Mouse (Mus musculus) adrenal gland (tissue): ENCODE measurements around the gene Kcnj12.

Experiments
- intact Hi-C: fragments of 180-260 bp; cut with DNase I; formaldehyde crosslinking; loops from one replicate; pipeline ENCODE4 v1.15.1; 2025

Kcnj12 gene

DNA sequence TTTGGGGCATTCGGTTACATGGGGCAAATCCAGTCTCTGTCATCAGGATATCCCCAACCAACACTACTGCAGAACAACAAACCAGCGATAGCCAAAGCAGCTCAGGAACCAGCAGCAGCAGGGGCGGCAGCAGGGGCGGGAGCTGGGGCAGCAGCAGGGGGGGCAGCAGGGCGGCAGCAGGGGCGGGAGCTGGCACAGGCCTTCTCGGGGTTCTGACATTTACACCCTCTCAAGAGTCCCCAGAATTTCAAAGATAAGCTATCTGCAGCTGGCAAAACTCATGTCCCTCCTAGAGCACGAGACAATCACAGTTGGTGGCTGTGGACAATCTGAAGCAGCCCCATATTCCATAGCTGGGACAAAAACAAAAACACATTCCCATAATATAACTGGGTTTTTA, 28.8 kb downstream of the Kcnj12 start:
- intact Hi-C loops, result no loop called here

DNA sequence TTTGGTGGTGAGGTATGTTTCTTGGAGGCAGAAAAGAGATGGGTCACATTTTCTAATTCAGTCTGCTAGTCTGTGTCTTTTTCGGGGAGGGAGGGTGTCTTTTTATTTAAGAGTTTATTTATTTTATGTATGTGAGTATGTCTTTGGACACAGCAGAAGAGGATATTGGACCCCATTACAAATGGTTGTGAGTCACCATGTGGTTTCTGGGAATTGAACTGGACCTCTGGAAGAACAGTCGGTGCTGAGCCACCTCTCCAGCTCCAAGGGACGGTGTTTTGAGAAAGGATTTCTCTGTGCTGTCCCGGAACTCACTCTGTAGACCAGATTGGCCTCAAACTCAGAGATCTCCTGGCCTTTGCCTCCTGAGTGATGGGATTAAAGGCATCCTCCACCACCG, 34.5 kb downstream of the Kcnj12 start:
- intact Hi-C loops, result no loop called here

DNA sequence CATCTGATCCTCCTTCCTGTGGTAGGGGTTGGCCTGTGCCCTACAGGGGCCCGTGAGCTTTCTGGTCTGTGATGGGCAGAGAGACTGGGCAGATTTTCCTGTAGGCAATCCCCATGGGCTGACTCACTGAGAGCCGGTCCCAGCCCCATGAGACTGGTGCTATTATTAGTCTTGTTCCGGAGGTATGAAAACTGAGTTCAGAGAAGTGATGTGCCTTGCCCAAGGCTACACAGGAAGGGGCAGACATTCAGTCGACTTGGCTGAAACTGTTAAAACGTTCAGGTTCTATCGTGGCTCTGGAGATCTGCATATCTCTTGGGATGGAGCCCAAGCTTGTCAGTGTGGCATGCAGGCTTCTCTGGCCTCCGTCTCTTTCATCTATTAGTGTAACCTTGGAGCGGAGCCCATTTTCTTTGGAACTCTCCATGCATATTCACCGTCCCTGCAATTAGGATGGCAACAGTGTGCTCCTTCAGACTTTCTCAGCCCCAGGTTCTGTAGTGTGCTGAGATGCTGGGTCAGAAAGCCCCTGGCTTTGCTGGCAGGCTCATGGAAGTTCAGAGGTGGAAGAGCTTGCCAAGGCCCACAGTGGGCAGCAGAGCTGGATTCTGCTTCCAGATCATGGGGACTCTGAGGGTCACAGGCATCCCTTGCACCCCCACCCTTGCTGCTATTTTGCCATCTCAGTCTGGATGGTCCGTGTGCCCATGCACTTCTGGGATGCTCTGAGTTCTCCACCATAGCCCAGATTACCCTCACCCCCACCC, 37.5 kb downstream of the Kcnj12 start:
- intact Hi-C loops, result no loop called here

DNA sequence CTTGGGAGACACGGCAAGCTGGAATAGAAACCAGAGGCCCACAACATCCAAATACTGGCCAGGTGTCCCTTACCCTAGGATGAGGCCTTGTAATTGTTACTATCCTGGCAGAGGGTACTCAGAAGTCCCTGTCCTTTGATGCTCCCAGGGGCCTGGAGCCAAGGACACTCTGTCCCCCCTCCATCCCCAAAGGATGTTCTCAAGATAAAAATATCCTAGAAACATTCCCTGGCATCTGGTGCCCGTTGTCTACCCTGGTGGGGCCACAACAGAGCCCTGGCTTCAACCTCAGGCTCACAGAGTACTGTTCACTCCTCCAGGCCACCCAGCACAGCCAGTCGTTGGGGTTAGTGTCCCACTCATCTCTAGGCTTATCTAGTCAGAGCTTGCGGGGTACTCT, 38.3 kb downstream of the Kcnj12 start:
- intact Hi-C loops, result no loop called here

GRCm38 (mm10) chr11:61062548-61063461, 40.4 kb downstream of the Kcnj12 start:
- intact Hi-C loops, result no loop called here

GRCm38 (mm10) chr11:61063503-61063902, 41.1 kb downstream of the Kcnj12 start:
- intact Hi-C loops, result no loop called here

DNA sequence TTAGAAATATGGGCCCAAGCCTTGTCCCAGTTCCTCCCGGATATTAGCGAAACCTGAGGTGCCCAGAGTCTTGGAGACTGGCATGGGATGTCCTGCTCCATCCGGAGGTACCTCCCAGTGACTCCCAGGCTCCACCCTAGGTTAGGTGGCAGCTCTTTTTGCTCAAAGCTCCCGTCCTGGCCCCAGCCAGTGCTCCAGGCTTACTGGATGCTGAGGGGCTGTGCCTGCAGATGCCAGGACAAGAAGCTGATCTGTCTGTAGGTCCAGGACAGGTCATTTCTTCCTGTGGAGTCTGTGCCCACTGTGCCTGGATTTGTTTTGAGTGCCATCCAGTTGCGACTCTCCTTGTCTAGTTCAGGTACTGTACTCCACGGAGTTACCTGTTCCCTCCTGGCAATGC, 43.3 kb downstream of the Kcnj12 start:
- intact Hi-C loops, result no loop called here

- intact Hi-C loops, result no loop called here
Observed at GRCm38 (mm10) chr11:61067133-61067835, 44.9 kb downstream of the Kcnj12 start.

DNA sequence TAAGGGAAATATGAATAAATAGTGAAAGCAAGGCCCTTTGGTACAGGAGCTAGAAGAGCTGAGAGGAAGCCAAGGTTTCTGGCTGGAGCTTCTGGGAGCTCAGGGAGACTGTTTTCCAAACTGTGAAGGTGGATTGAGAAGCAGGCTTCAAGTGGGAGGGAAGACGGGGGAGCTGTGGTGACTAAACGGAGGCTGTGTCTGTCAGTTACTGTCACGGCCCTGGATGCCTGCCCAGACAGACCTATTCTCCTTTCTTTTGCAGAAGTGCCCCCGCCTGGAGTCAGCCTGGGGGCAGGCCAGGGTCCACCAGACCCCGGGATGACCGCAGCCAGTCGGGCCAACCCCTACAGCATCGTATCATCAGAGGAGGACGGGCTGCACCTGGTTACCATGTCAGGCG, 46.5 kb downstream of the Kcnj12 start:
- intact Hi-C loops, result no loop called here

DNA sequence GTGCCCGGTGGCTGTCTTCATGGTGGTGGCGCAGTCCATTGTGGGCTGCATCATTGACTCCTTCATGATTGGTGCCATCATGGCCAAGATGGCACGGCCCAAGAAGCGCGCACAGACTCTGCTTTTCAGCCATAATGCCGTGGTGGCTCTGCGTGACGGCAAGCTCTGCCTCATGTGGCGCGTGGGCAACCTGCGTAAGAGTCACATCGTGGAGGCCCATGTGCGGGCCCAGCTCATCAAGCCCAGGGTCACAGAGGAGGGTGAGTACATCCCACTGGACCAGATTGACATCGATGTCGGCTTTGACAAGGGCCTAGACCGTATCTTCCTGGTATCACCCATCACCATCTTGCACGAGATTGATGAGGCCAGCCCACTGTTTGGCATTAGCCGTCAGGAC, 47.3 kb downstream of the Kcnj12 start:
- intact Hi-C loops, result no loop called here

DNA sequence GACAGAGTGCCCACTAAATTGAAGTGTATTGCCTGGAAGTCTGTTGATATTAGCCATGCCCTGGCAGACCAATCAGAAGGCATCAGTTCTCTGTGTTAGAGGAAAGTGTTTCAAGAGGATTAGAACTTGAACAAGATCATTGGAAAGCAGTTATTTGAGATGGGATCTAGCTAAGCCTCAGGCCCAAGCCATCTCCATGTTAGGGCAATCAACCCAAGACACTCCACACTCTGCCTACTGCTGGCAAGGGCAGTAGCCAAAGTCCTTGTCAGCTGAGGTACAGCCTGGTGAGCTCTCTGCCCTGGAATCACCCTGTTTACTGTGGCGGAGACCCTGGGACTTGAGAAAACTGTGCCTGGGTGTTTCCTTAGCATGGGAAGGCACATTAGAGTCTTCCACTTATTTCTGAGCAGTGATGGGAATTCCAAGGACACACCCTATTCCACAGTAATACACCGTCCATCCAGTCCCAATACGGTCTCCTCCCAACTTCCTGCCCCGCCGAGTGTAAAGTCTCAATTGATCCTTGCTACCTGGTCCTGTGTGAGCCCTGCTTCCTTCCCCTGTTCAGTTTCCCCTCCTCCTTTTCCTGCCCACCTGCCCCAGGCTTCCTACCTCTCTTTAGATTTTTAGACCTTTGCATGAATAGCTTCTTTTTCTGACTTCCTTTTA, 52.4 kb downstream of the Kcnj12 start:
- intact Hi-C loops, result no loop called here

- intact Hi-C loops, result no loop called here
Observed at GRCm38 (mm10) chr11:61075361-61076326, 53.3 kb downstream of the Kcnj12 start.

DNA sequence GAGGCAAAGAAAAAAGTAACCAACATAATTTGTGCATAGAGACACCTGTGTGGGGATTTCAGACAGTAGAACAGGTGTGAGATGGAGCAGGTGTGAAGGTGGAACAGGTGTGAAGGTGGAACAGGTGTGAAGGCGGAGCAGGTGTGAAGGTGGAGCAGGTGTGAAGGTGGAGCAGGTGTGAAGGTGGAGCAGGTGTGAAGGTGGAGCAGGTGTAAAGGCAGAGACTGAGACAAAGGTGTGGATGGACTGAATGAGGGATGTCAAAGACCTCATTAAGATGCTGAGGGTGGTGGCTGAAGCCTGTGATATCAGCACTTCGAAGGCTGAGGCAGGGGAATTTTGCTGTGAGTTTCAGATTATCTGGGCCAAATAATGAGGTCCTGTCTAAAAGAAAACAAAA, 59.3 kb downstream of the Kcnj12 start:
- intact Hi-C loops, result no loop called here

- intact Hi-C loops, result loop anchor here (2.0 to 5.0 kb wide), 2 partner anchors 135 to 178 kb away; partner anchors contain the start of gene Natd1
Observed at GRCm38 (mm10) chr11:61090195-61090594, 67.8 kb downstream of the Kcnj12 start.

- intact Hi-C loops, result loop anchor here (2.0 to 5.0 kb wide), 2 partner anchors 136 to 179 kb away; partner anchors contain the start of gene Natd1
Observed at GRCm38 (mm10) chr11:61091192-61091591, 68.8 kb downstream of the Kcnj12 start.

DNA sequence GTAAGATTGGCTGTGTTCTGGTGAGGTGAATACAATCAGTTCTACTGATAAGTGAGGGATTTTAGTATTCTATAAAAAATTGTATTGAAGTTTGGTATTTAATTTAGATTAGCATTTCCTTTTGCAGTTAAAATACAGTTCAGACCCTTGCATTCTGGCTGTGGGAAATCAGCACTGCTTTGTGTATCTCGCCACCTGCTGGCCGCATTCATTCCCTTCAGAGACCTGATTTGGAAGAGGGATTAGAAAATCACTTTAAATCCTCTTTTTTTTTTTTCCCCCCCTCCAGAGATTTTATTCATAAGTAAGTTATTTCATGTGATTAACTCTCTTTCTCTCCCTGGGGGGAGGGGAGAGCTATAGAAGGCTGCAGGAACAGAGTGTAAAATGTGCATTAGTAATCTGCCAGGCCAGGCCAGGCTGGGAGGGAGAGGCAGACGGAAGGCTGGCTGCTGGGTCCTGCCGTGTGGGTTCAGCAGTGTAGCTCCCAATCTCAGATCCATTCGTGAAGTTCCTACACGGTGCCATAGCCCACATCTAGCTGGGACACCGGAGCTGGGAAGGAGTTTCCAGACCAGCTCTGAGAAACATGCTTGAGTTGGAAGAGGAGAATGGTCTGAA, 69.4 kb downstream of the Kcnj12 start:
- intact Hi-C loops, result loop anchor here (2.0 to 5.0 kb wide), 2 partner anchors 137 to 179 kb away; partner anchors contain the start of gene Natd1

GRCm38 (mm10) chr11:61098046-61098445, 75.7 kb downstream of the Kcnj12 start:
- intact Hi-C loops, result no loop called here

DNA sequence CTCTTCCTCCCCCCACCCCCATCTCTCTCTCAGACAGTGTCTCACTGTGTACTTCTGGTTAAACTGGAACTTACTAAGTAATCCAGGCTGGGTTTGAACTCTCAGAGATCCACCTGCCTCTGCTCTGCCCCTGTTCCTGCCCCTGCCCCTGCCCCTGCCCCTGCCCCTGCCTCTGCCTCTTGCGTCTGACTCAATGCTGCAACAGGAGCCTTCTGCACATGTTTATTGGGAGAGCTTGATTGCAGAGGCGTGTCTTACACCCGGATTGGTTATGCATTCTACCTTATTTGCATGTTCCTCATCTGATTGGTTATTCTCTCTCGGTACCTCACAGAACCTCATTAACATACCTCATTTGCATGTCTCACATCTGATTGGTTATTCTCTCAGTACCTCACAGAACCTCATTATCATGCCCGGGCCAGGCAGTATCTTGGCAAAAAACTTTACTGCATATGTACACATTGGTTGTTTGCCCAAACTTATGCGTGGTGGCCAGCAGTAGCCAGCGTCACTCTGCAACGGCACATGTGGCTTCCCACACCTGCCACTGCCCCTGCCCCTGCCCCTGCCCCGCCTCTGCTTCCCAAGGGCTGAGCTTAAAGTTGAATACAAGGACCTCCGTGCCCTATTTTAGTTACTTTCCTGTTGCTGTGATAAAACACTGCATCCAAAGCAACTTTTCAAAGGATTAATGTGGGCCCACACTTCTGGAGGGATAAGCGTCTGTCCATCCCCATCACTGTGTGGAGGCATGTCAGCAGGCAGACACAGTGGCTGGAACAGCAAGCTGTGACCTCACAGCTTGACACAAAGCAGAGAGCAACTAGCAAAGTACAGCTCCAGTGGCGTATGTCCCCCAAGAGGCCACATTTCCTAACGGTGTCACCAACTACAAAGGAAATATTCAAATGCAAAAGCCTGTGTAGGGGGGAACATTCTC, 80.3 kb downstream of the Kcnj12 start:
- intact Hi-C loops, result loop anchor here (10.0 kb wide), 2 partner anchors 242 to 302 kb away; partner anchors contain the start of gene Slc47a2
